Mouse (Mus musculus) gastrocnemius, postnatal 4 days (tissue): ENCODE results near the gene Morn3. TPM values are rescaled to one million over a fixed set of nuclear protein-coding genes. Genes with fewer than 3 reads are reported as not detected.

ENCODE experiments used
- DNase-seq, 2 experiments: peaks; one replicate each; pipeline ENCODE4 v3.0.0; 2021 to 2022; ENCODE audit warnings: low spot score in 2 of 2, mixed read lengths in 2 of 2
- total RNA-seq, 2 experiments: library from RNA; stranded (reverse); gene quantifications; 2 replicates each; pipeline ENCODE4 v1.2.3; 2021

The Morn3 gene
- total RNA-seq, 2 experiments from 2014 or later: not detected

DNA sequence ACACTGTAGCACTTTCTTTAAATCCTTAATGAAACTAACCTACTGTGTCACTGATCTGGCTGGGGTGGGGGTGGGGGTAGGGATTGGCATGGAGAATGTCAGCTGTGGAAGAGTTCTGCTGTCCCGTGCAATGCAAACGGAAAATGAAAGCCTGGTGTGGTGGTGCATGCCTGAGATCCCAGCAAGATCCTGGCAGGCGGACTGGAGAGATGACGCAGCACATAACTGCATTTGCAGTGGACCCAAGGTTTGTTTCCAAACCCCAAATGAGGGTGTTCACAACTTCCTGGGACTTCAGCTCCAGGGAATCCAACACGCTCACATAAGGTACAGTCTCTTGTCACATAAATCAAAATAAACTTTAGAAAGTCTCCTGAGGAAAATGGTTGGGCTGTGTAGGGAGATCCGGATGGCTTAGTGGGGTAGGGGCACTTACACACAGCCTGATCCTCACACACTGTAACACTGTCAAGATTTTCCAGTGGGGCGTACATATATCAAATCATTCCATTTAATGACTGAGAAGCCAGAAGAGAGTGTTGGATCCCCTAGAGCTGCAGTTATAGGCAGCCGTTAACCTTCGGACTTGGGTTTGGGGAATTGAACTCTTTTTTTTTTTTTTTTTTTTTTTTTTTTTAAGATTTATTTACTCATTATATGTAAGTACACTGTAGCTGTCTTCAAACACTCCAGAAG is 14.0 kb upstream of the Morn3 start:
- DNase-seq: no peak

DNA sequence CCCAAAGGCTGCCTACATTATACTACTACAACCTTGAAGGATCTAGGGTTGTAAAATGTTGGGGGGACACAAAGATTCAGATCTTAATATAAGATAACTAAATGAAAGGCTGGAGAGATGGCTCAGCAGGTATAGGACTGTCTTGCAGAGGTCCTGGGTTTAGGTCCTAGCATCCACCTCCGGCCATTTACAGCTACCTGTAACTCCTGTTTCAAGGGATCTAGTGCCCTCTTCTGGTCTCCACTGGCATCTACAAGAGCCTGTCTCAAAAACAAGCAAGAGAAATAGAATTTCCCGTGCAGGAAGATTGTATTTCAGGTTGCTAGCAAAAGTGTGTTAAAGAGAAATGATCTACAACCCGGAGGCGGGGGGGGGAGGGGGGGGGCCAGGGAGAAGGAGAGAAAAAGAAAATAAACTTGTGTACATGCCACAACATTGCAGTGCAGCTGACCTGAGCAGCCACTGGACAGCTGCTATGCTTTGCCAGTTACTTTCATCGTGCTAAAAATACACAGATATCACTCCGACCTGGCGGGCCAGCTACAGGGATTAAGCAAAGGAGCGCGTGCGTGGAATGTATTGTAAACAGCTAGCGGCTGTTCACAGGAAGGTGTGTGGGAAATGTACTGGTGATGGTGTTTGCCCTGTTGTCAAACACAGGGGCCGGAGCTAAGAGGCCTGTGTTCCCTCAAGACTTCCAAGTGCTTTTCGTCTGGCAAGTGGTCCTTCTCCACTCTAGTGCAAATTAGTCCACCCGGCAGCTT is 13.1 kb upstream of the Morn3 start:
- no peak for DNase-seq

DNA sequence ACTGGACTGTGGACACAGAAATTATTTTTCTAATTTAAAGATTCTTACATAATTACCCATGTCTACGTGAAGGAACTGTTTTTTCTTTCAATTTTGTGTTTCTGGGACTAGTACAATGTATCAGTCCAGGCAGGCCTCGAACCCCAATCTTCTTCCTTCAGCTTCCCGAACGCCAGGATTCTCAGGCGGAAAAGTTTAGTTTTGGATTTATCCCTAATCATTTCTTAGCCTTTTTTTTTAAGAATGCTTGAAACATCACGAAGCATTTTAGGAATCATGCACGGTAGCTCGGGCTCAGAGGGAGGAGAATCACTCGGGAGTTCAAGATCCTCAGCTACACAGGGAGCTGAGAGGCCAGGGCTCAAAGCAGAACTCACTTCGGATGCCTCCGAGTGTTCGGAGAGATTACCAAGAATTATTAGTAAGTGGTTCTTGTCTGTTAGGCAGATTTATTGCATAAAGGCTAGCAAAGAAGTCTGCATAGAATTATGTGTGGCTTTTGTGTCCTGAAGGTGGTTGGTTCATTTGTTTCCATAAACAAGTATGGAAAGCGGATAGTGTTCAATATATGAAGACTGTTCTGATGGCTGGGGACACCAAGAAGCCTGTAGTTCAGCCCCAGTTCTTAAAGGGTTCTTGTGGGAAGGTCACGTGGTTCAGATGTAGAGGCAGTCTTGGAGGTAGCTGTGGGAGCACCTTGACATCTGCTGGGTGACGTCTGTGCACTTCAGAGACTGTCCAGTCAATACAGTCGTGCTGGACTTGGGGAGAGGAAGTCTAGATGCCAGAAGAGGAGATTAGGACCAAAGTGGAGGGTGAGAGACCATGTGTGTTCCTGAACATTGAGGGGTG is 11.7 kb upstream of the Morn3 start:
- DNase-seq: no peak

DNA sequence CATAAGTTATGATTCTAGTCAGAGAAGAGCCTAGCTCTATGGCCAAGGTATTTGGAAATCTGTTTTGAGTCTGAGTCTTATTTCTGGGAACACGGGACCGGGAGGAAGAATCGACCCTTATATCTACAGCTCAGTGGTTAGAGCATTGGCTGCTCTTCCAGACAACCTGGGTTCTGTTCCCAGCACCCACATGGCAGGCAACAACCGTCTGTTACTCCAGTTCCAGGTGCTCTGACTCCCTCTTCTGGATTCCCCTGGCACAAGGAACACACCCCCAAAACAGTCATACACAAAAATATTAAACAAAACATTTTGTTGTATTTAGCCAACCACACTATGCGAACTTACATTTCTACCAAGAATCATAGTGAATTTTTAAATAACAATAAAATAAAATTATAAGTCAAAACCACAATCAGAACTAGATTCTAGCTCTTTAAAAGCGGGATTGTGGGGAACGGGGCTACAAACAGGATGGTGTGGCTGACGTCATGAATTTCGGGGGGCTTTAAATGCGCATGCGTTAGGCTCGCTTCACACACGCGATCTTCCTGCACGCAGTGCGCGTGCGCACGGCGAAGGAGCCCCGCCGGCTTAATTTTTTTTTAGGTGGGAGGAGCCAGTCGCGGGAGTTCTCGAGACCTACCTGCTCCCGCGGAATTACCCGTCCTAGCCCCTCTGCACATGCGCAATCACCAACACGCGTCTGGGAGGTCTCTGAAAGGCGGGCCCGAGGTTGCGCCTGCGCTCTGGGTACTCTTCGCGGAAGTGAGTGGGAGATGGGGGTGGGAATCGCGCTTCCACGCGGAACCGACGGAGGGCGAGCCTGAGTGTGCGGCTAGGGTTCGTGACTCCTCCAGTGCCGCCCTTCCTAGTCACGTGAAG is 10.8 kb upstream of the Morn3 start:
- DNase-seq: peak; percentile 97 to 99

DNA sequence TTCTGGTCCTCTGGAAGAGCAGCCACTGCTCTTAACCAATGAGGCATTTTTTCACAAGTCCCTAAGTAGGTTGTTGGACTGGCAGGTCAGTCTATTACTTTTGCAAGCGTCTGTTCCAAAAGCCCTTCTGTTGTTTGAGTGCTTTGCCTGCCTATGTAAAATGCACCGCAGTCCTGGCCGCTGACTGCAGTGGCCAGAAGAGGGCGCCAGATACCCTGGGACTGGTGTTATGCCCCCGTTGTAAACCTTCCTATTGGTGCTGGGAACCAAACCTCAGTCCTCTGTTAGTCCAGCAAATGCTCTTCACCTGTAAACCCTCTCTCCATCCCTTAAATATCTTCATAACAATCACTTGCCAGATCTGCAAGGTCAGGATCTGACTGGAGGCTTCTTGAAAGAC is 4.9 kb upstream of the Morn3 start:
- no peak for DNase-seq

DNA sequence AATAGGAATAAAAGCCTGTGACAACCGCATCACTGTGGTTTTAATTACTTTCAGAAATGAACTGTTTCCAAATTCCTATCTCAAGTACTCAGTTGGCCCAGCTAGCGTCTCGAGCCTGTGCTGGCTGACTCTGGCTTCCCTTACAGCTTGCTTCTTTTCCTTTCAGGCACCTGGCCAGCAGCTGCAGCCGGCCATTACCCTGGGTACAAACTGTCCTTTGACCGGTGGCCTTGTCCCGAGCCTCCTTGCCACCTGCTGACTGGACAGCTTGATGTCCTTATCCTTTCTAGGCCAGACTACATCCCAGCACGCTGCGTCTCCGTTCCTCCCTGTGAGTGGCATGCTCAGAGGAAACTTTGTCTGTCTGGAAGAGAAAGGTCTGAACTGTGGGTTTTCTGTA is 4.1 kb upstream of the Morn3 start:
- DNase-seq: no peak

DNA sequence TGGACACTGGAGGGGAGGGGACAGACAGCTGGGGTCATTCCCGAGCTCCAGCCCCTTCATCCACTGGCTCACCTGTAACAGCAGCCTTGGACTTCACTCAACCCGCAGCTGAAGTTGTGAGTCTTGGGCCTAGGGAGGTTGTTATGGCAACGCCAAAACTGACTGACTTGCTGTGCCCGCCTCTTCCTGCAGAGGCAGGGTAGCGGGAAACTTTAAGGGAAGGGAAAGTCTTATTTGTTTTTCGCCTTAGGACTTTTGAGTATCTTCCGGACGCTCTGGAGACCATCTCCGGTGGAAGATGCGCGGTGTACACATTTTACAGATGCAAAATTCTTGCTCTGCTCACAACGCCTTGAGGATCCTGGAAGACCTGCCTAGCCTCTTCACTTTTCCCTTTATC is 2.5 kb upstream of the Morn3 start:
- DNase-seq: no peak

DNA sequence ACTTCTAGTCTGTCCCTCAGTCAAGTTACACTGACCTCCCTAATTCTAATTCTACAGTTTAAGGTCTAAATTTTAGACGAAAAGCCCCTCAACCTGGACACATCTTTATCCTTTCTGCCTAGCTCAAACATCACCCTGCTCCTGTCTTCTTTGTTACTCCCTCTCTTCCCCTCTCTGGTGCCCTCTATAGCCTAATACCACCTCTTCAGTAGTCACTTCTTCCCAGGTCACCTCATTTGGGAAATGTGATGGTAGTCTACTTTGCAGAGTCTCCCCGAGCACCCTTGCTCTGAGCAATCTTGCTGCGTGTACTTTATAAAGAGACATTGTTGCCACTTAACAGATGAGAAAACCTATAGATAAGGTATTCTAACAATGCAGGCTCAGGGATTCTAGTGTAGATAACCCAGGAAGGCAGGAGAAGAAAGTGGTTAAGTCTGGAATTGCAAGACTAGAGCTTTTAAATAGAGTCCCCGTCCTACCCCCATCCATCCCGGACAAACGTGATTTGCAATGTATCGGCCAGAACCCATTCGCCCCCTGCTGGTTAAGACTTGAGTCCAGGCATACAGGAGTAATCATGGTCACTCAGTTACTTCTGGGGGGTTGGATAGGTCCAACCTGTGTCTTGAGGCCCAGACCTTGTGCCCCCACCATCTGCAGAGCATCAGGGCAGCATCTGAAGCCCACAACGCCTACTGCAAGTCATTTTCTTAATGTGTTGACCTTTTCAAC is 1.1 kb downstream of the Morn3 start:
- DNase-seq: peak; percentile 46 to 76

DNA sequence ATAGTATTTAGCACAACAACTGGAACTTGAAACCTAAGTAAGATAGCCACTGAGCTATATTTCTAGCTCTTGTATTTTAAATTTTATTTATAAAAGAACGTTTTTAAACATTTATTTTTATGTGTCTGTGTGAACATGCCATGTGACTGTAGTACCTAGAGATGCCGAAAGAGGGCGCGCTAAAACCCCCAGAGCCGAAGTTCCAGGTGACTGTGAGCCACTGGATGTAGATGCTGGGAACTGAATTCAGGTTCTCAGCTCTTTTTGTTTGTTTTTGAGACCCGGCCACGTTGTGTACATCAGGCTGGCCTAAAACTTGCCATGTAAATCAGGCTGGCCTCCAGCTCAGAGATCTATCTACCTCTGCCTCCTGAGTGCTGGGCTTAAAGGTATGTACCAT is 3.0 kb downstream of the Morn3 start:
- no peak for DNase-seq

DNA sequence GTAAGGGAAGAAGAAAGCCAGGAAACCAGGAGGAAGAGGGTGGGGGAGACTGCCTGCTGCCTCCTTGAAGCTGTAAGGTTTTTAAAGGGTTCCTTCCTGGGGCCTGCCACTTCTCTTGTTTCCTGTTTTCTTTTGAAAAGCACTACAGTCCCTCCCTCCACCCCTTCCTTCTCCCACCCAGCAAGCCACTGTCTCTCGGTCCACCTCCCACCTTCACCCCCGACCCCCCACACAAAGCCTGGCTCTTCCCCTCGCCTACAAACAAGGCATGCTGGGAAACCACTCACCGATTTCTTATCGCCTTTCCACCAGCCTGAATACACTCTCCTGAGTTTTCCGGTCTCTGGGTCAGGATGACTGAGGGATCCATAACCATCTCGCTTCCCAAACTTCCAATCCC is 6.0 kb downstream of the Morn3 start:
- DNase-seq: no peak

DNA sequence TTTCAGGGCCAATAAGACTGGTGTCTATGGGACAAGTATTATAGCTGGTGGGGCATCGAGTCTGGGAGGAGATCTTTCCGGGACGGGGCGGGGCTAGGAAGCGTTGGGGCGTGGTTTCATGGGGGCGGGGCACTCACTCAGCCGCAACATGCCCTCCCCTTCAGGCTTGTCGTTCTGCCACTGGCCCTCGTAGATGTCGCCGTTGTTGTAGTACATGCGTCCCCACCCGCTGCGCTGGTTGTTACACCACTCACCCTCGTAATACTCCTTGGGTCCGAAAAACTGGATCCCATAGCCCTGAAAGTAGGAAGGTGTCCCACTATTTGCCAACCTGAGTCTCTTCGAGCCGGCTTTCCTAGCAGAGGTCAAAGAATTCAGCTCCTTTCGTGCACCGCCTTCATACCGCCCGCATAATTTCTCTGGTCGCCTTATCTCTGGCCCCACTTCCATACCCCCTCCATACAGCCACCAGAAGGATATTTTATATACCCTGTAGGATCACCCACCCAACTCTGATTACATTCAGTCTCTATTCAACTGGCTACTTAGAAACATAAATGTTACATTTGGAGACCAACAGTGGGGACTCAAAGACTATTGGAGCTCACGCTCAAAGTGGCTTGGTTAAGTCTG is 7.6 kb downstream of the Morn3 start:
- peak; percentile 53 to 75 for DNase-seq

DNA sequence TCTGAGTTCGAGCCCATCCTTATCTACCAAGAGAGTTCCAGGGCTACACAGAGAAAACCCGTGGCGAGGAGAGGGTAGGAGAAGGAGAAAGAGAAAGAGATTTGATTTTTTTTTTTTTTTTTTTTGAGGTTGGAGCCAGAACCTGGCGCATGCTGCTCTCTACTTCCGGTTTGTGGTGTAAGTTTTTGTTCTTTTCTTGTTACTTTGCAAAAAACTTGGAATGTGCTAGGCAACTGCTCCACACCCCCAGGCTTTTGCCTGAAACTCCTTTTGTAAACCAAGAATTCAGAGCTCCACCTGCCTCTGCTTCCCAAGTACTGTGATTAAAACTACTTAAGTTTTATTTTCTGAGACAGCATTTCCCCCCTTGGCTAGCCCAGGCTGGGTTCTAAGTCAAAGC is 8.7 kb downstream of the Morn3 start:
- DNase-seq: no peak

DNA sequence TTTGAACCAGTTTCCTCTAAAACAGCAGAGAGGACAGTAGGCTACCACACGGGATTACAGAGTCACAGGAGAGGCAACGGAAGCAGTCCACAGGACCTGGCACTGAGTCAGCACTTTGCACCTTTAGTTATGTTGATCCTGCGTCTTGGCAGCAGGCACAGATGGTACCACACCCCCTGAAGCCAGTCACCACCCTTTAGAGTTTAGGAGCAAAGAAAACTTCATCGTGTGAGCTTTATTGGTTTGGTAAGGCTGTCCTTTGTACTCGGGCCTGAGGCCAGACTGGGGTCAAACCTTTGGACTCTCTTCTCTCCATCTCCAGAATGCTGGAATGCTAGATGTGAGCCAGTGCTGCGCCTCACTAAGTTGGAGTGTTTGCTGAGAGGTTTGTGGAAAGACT is 11.3 kb downstream of the Morn3 start:
- DNase-seq: no peak

DNA sequence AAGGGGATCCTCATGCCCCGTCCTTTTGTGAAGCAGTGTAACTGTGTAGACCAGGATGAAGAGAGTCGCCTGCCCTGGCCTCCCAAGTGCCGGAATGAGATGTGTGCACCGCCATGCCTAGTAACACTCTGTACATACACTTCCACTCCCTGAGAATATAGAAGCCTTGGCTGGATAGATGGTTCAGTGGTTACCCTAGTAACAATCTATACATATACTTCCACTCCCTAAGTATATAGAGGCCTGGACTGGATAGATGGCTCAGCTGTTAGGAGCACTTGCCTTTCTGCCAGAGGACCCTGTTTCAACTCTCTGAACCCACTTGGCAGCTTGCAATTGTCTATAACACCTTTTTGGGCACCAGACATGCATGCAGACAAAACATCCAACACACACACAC is 11.7 kb downstream of the Morn3 start:
- no peak for DNase-seq

DNA sequence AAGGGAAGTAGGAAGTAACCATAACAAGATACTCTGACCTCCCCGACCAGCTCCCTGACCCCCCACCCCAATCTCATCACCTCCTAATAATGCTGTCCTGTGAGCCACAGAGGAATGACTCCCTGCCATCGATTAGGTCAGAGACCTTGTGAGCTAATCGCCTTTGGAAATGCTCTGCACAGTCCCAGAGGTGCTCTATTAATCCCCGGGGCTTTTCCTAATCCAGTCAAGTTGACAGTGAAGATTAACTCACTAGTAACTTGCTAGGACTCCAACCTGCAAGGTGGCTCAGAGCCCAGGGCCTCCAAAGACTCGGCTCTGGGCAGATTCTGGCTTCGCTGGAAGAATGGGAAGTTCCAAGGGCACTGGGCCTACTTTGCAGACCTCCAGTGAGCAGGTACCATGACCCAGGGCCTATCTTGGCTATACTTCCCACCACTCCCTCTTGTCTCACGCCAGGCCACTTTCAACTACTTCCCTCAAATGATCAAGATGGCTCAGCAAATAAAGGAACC is 13.1 kb downstream of the Morn3 start:
- no peak for DNase-seq

DNA sequence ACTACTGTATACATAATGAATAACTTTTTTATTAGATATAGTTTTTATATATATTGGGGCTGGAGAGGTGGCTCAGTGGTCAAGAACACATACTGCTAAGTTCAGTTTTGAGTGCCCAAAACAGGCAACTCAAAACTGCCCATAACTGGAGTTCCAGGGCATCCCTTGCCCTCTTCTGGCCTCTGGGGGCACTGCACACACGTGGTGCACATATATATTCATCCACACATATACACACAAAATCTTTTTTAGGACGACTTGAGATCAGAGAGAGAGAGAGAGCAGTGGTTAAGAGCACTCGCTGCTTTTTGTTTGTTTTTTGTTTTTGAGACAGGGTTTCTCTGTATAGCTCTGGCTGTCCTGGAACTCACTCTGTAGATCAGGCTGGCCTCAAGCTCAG is 15.5 kb downstream of the Morn3 start:
- no peak for DNase-seq

DNA sequence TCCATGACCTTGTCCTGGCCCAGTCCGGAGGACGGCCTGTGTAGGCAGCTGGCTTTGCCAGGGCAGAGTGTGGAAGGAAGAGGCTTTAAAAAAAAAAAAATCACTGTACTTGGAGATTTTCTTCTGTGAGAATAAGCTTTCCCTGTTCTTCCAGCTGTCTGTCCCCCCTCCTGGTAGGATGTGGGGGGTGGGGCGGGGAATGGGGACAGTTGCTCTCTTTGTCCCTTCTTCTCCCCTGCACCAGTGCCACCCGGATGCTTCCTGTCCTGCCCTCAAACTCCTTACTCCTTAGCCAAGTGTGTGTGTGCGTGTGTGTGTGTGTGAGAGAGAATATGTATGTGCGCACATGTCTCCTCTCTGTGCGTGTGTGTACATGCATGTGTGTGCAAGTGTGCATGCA is 17.1 kb downstream of the Morn3 start:
- DNase-seq: no peak

DNA sequence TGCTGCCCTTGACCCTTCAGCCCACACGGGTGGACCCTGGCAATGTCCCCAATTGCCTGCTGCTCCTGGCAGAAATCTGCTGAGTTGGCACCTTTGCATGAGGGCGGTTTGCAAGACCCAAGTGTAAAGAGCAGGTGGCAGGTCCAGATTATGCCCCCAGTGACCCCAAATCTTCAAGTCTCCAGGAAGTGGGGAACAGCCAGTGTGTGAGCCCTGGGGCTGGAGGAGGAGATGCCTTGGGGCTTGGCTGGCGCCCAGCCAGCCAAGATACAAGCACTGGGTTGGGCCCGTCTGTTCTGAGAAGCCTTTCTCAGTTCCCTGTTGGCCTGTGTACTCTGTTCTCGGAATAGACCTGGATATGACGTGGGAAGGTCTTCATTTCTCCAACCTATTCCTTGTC is 19.4 kb downstream of the Morn3 start:
- no peak for DNase-seq

DNA sequence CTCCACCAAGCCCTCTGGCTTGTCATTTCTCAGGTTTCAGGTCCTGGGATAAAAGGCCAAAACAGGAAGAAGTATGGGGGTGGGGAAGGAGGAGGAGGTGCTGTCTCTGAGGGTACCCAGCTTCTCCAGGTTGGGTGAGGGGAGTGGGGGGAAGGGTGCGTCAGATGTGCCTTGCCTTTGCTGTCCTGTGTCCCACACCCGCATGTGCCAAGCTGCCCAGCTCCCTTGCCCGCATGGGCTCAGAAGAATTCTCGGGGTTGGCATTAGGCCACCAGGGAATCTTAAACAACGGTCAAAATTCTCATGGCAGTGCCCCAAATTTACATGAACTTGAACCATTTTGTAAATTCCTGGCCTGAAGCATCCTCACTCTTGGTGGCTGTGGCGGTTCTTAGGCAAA is 20.4 kb downstream of the Morn3 start:
- no peak for DNase-seq
